In the genomic region with DNA sequence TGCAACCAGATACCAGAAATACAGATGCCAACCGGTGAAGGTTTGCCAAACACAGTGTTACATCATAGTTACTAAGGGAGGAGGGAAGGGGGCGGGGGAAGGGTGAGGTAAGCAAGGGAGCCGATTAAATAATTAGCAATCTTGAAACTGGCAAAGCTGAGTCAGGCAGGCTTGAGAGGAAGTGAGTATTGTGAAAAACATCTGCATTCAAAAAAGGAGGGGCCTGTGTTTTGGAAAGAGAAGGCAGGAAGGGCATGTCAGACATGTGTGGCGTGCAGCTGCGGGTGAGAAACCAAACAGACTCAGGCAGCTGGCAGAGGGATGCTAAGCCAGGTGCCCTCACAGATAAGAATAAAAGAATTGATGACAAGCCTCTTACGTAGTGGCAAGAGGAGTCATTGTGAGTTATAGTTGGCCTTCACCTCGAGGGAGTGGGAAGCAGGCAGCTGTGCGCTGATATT, we compare ENCODE assay signal across 8 mouse cellular contexts. TPM values are rescaled to one million over a fixed set of nuclear protein-coding genes. Genes with fewer than 3 reads are reported as not detected.
DNase-seq lines count a peak whose midpoint lies in the region; ATAC-seq and TF ChIP-seq lines count a peak whose summit lies in the region.

No protein-coding gene starts in this region.

- no peak overlapping the region for H3K4me3 ChIP-seq in heart, embryonic 15.5 days
- H3K4me3 ChIP-seq in midbrain, postnatal 0 days (ENCODE audit: low read depth, low read length) = no peak overlapping the region

- H3K4me2 ChIP-seq in heart, embryonic 15.5 days = no peak overlapping the region
- no peak overlapping the region for H3K4me2 ChIP-seq in midbrain, postnatal 0 days (ENCODE audit: low read depth, low read length, poor library complexity, severe bottlenecking)

- H3K27me3 ChIP-seq in heart, embryonic 15.5 days = 0 out of 2 replicates have a peak, but pooled peaks cover 6% of the 10 kb centered on the region
- no peaks in the 10 kb centered on the region for H3K27me3 ChIP-seq in midbrain, postnatal 0 days (ENCODE audit: insufficient read depth, low read length)

- no peaks in the 10 kb centered on the region for H3K9me3 ChIP-seq in heart, embryonic 15.5 days (replicated peaks)
- no peaks in the 10 kb centered on the region for H3K9me3 ChIP-seq in midbrain, postnatal 0 days (ENCODE audit: low read length)

- DNase-seq in urinary bladder, postnatal 14 days (ENCODE audit: low spot score) = peak; percentile 30
- no peak for DNase-seq in urinary bladder, postnatal 10 days (ENCODE audit: low spot score)
- no peak for DNase-seq in cerebellum, postnatal 36 days
- no peak for DNase-seq in cerebellum, postnatal 4 days (ENCODE audit: low spot score in 2 of 2)
- no peak for DNase-seq in right cerebral cortex, postnatal 36 days (ENCODE audit: low spot score in 2 of 2)
- no peak for DNase-seq in midbrain, postnatal 0 days (ENCODE audit: low spot score)

- ATAC-seq in heart, embryonic 15.5 days (replicated peaks; ENCODE audit: insufficient number of reproducible peaks, insufficient read depth, low FRiP score, low read depth) = no peak
- ATAC-seq in megakaryocyte, adult 5-6 weeks (ENCODE audit: poor library complexity, severe bottlenecking) = peak; percentile 66
- no peak for ATAC-seq in midbrain, postnatal 0 days (ENCODE audit: low FRiP score)

- 40% methylated on average over 8 of the region's 8 CpGs for WGBS in heart, embryonic 15.5 days
- 69% methylated on average over 8 of the region's 8 CpGs for WGBS in midbrain, postnatal 0 days

- H3K4me1 ChIP-seq in heart, embryonic 15.5 days (replicated peaks) = peaks cover 7% of the 10 kb centered on the region
- H3K4me1 ChIP-seq in midbrain, postnatal 0 days (ENCODE audit: insufficient read depth, low read length) = peaks cover 5% of the 10 kb centered on the region; the same call in 1 of the 2 replicates

- no peak for TF ChIP-seq CTCF in midbrain, postnatal 0 days (IDR thresholded peaks at IDR 0.05)

- H3K9ac ChIP-seq in heart, embryonic 15.5 days = no peak overlapping the region
- H3K9ac ChIP-seq in midbrain, postnatal 0 days (replicated peaks; ENCODE audit: low read length, poor library complexity, severe bottlenecking) = no peak overlapping the region

- H3K36me3 ChIP-seq in heart, embryonic 15.5 days = 0 out of 2 replicates have a peak, but pooled peaks cover 6% of the 10 kb centered on the region
- H3K36me3 ChIP-seq in midbrain, postnatal 0 days (ENCODE audit: insufficient read depth, low read length) = peaks cover 8% of the 10 kb centered on the region; the same call in 1 of the 2 replicates

- H3K27ac ChIP-seq in heart, embryonic 15.5 days = 0 out of 2 replicates have a peak overlapping the region, but pooled peaks have one; percentile 18
- H3K27ac ChIP-seq in midbrain, postnatal 0 days (ENCODE audit: low read depth, low read length) = no peak overlapping the region

RNA-seq across cellular contexts. Expression of a gene that starts 2.4 kb away (rescaled TPM):
- polyA plus RNA-seq in heart, embryonic 15.5 days (2015; fragmentation: Nextera tagmentation; extraction: Ambion mirVana) = 20.7 and 23.8 TPM in 2 replicates
- total RNA-seq in megakaryocyte, adult 5-6 weeks (2015) = 10.0 and 12.5 TPM in 2 replicates
- 8.5 and 13.7 TPM in 2 replicates for total RNA-seq in megakaryocyte, adult 5-6 weeks (2017)
- total RNA-seq in midbrain, postnatal 0 days (2014; rRNA removed) = 75.1 and 94.5 TPM in 2 replicates
- 61.9 and 62.6 TPM in 2 replicates for polyA plus RNA-seq in midbrain, postnatal 0 days (2015; fragmentation: Nextera tagmentation; extraction: Ambion mirVana)

RNA-seq across cellular contexts. Expression of a gene that starts 10.7 kb away (rescaled TPM):
- polyA plus RNA-seq in heart, embryonic 15.5 days (2015; fragmentation: Nextera tagmentation; extraction: Ambion mirVana) = 0.20 and 0.60 TPM in 2 replicates
- total RNA-seq in megakaryocyte, adult 5-6 weeks (2015) = 1.6 and 1.7 TPM in 2 replicates
- total RNA-seq in megakaryocyte, adult 5-6 weeks (2017) = 1.0 and 2.1 TPM in 2 replicates
- 0.16 and 0.38 TPM in 2 replicates for total RNA-seq in midbrain, postnatal 0 days (2014; rRNA removed)
- polyA plus RNA-seq in midbrain, postnatal 0 days (2015; fragmentation: Nextera tagmentation; extraction: Ambion mirVana) = 0.14 and 0.18 TPM in 2 replicates

RNA-seq across cellular contexts. Expression of a gene that starts 21.0 kb away (rescaled TPM):
- 64.0 and 65.7 TPM in 2 replicates for polyA plus RNA-seq in heart, embryonic 15.5 days (2015; fragmentation: Nextera tagmentation; extraction: Ambion mirVana)
- 112 and 121 TPM in 2 replicates for total RNA-seq in megakaryocyte, adult 5-6 weeks (2015)
- total RNA-seq in megakaryocyte, adult 5-6 weeks (2017) = 44.1 and 55.0 TPM in 2 replicates
- 75.1 and 94.0 TPM in 2 replicates for total RNA-seq in midbrain, postnatal 0 days (2014; rRNA removed)
- polyA plus RNA-seq in midbrain, postnatal 0 days (2015; fragmentation: Nextera tagmentation; extraction: Ambion mirVana) = 72.0 and 73.3 TPM in 2 replicates

RNA-seq across cellular contexts. Expression of a gene that starts 21.1 kb away (rescaled TPM):
- 17.9 and 24.4 TPM in 2 replicates for polyA plus RNA-seq in heart, embryonic 15.5 days (2015; fragmentation: Nextera tagmentation; extraction: Ambion mirVana)
- total RNA-seq in megakaryocyte, adult 5-6 weeks (2015) = 10.4 and 12.2 TPM in 2 replicates
- 11.7 and 13.9 TPM in 2 replicates for total RNA-seq in megakaryocyte, adult 5-6 weeks (2017)
- total RNA-seq in midbrain, postnatal 0 days (2014; rRNA removed) = 22.0 and 30.4 TPM in 2 replicates
- polyA plus RNA-seq in midbrain, postnatal 0 days (2015; fragmentation: Nextera tagmentation; extraction: Ambion mirVana) = 17.3 and 17.8 TPM in 2 replicates

RNA-seq across cellular contexts. Expression of a gene that starts 33.8 kb away (rescaled TPM):
- 1.2 and 1.6 TPM in 2 replicates for polyA plus RNA-seq in heart, embryonic 15.5 days (2015; fragmentation: Nextera tagmentation; extraction: Ambion mirVana)
- total RNA-seq in megakaryocyte, adult 5-6 weeks (2015) = 0.27 and 1.5 TPM in 2 replicates
- 0.22 TPM in 1 of 2 replicates, not detected in the other for total RNA-seq in megakaryocyte, adult 5-6 weeks (2017)
- total RNA-seq in midbrain, postnatal 0 days (2014; rRNA removed) = 0.66 and 2.6 TPM in 2 replicates
- 0.25 and 1.1 TPM in 2 replicates for polyA plus RNA-seq in midbrain, postnatal 0 days (2015; fragmentation: Nextera tagmentation; extraction: Ambion mirVana)
